Mouse (Mus musculus): ENCODE results near the gene Adgrf4.
A peak's percentile ranks its signal among the peaks of the same experiment; 100 is the strongest.

Adgrf4 gene

DNA sequence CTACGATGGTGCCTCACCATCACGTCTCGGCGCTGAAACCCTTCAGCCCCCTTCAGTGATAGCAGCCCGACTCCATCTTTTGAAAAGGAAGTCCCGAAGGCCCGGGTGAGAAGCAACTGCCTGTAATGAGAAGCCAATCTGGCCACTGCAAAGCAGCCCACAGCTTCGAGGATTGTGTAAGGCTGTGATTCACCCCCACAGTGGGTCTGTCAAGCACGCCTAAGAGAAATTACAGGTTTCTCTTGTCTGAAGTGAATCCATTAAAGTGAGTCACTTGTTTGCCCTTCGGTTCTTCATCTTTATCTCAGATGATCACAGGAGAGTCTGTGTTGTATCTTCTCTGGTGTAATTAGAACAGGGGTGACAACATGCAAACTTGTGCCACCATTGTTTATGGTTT lies at the start of gene Adgrf4:
Gene Adgrf4 (minus strand): TSS at position 149 of the 400 bp plus-strand sequence.
- DNase-seq, result no peak

- peak; percentile 97 for DNase-seq
Measured at GRCm38 (mm10) chr17:42741801-42742217, 49.7 kb upstream of the Adgrf4 start, which contains the start of gene Adgrf2. TSS of gene Adgrf2 (minus strand) at chr17:42742179.

- DNase-seq, result no peak
Measured at GRCm38 (mm10) chr17:42738794-42739193, 46.7 kb upstream of the Adgrf4 start.

- no peak for DNase-seq
Measured at GRCm38 (mm10) chr17:42717161-42717560, 25.1 kb upstream of the Adgrf4 start.

GRCm38 (mm10) chr17:42714991-42715390 lies 22.9 kb upstream of the Adgrf4 start:
- DNase-seq, result no peak

- DNase-seq, result no peak
Measured at GRCm38 (mm10) chr17:42710717-42711116, 18.6 kb upstream of the Adgrf4 start.

- no peak for DNase-seq
Measured at GRCm38 (mm10) chr17:42705611-42706010, 13.5 kb upstream of the Adgrf4 start.

DNA sequence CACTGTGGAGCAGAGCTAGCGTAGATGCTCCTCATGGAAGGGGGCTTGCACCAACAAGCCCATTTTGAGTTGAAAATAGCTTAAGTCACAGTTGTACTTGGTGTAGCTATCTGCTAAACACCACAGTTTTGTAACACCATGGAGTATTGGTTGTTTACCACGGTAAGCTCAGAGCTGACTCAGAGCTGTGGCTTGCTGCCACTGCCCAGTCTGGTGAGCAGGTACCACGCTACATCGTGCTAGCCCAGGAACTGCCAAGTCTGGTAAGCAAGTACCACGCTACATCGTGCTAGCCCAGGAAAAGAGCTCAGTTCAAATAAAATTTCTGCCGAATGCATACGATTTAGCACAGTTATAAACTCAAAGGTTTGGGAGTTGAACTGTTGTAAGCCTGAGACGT lies 10.1 kb upstream of the Adgrf4 start:
- DNase-seq, result no peak

DNA sequence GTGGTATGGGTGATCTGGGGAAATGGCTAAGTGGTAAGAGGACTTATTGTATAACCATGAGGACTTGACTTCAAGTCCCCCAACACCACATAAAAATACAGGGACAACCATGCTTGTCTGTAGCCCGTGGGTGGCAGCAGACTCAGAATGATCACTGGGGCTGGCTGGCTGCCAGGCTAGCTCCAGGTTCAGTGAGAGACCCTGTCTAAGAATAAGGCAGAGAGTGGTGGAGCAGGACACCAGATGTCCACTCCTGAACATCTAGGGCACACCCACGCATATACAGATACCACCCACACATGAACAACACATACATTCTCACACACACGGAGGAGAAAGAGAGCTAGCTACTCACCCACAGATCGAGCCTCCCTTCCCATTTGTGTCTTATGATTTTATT lies 2.6 kb upstream of the Adgrf4 start:
- no peak for DNase-seq

- no peak for DNase-seq
Measured at GRCm38 (mm10) chr17:42690531-42690930, 1.6 kb downstream of the Adgrf4 start.

GRCm38 (mm10) chr17:42658634-42659422 lies 33.3 kb downstream of the Adgrf4 start:
- no peak for DNase-seq

GRCm38 (mm10) chr17:42643416-42643815 lies 48.7 kb downstream of the Adgrf4 start:
- peak; percentile 91 for DNase-seq

DNA sequence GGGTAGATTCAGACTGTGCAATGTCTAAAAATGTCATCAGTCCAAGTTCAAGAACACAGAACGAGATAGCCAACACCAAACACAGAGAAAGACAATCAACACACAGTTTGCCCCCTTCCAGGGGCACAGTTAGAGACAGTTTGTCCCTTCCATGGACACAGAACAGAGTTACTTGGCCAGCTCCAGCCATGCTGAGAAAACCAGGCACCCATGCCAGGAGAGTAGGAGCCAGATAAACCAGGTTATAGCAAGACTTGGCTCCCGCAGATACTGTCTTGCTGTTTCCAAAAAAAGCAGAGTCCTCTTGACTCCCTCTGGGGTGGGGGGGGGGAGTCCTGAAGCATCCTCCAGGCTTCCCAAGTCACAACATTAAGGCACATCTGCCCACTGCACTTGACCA lies 61.9 kb downstream of the Adgrf4 start:
- DNase-seq, result peak; percentile 95

DNA sequence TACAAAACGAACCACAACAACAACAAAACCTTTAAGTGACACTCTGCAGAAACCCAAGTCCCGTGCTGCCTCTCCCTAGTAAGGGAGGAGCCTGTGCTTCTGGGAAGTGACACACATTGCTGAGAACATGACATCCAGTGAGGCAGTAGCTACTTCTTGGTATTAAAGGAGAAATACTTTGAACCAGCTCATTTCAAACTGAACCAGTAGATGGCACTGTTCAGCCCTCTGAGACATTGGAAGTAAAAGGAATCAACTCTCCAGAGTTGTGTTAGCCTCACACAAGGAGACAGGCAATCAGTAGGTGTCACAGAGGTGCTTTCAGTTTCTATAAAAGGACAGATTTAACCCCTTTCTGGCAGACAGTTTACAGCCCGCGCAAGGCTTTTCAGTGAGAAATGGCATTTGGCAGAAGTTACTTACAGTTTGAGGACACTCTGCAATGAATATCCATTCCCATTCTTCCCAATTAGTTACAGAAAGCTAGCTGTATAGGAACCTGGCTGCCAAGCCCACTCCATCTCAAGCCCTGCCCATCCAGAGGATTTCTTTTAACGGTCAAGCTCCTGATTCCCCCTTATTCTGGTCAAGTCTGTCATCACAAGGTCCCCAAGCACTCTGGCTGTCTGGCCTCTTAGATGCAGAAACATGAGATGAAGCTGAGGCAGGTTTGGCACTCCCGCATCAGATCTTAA lies 78.9 kb downstream of the Adgrf4 start:
- no peak for DNase-seq

GRCm38 (mm10) chr17:42611295-42611694 lies 80.8 kb downstream of the Adgrf4 start, which contains the start of gene Opn5:
TSS of gene Opn5 (minus strand) at chr17:42611395.
- DNase-seq, result no peak

DNA sequence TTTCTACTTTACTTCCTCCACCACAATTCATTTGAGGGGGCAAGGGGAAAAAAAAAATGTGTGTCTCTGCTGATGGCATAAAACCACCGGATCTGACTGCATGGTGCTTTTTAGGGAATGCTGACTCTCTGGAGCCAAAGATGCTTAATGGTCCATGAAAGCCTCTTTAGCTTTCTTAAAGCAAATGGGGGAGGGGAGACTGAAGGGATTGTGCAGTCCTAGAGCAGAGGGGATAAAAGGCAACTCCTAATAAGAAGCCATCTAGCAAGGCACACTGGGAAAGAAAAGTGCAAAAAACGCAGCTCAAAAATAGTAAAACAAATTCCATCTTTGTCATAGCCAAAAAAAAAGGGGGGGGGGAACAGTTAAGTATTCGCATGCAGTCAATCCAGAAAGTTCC lies 83.8 kb downstream of the Adgrf4 start:
- DNase-seq, result no peak
